Mouse (Mus musculus) bone marrow macrophage, adult 2 months (primary cell): ENCODE data around the gene Prmt2.

Source experiments
- CTCF ChIP-seq: IDR thresholded peaks from 2 replicates; pipeline ENCODE4 v1.5.1; 2012; ENCODE audit warnings: low read depth, mild to moderate bottlenecking, low read length, moderate library complexity
- POLR2A ChIP-seq: IDR thresholded peaks from 2 replicates; pipeline ENCODE4 v1.6.1; 2012; ENCODE audit warnings: mild to moderate bottlenecking, low read depth, low read length, borderline replicate concordance

- TF ChIP-seq POLR2A (no peak), CTCF (no peak)
Observed at GRCm38 (mm10) chr10:76217056-76217455, 20.6 kb downstream of the Prmt2 start.
